Mouse (Mus musculus): Measurements from ENCODE around the gene Rrm1. TPM values are rescaled to one million over a fixed set of nuclear protein-coding genes. Genes with fewer than 3 reads are reported as not detected.

Gene Rrm1
- polyA plus RNA-seq, 2 experiments = 79.7 to 115 TPM

DNA sequence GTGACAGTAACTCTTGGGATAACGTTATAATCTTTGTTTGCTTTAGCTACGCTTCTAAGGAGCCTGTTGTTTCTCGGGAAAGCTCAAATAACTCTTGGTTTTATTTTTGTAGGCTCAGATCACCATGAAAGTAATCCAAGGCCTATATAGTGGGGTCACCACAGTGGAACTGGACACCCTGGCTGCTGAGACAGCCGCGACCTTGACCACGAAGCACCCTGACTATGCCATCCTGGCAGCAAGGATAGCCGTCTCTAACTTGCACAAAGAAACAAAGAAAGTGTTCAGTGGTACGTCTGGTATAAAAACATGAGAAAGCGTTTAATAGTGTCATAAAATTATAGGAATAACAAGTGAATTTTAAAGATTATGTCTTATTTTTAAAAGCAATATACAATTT is 4.9 kb downstream of the Rrm1 start:
- H3K27ac ChIP-seq (replicated peaks; ENCODE audit: low read depth, low read length) = no peak overlapping the region
- no peak overlapping the region for H3K4me3 ChIP-seq (replicated peaks; ENCODE audit: low read length)
- no peaks in the 10 kb centered on the region for H3K9me3 ChIP-seq (ENCODE audit: control insufficient read depth, low read length)
- TF ChIP-seq POLR2A (IDR thresholded peaks at IDR 0.05; ENCODE audit: borderline replicate concordance, extremely low read depth, insufficient read depth, insufficient read length) = no peak
- H3K4me2 ChIP-seq (replicated peaks; ENCODE audit: low read depth, low read length, severe bottlenecking) = no peak overlapping the region
- H3K27me3 ChIP-seq (ENCODE audit: control insufficient read depth, insufficient read depth, low read length) = no peaks in the 10 kb centered on the region
- H3K4me1 ChIP-seq (ENCODE audit: control insufficient read depth, insufficient read depth, low read length) = peaks cover 12% of the 10 kb centered on the region
- H3K9ac ChIP-seq (ENCODE audit: low read depth, low read length, severe bottlenecking) = no peak overlapping the region
- no peak for ATAC-seq (ENCODE audit: low FRiP score, low read depth)
- peaks cover 62% of the 10 kb centered on the region for H3K36me3 ChIP-seq (ENCODE audit: control insufficient read depth, insufficient read depth, low read length)
- DNase-seq (ENCODE audit: low spot score) = no peak
- WGBS = 89% methylated on average over 9 of the region's 9 CpGs

DNA sequence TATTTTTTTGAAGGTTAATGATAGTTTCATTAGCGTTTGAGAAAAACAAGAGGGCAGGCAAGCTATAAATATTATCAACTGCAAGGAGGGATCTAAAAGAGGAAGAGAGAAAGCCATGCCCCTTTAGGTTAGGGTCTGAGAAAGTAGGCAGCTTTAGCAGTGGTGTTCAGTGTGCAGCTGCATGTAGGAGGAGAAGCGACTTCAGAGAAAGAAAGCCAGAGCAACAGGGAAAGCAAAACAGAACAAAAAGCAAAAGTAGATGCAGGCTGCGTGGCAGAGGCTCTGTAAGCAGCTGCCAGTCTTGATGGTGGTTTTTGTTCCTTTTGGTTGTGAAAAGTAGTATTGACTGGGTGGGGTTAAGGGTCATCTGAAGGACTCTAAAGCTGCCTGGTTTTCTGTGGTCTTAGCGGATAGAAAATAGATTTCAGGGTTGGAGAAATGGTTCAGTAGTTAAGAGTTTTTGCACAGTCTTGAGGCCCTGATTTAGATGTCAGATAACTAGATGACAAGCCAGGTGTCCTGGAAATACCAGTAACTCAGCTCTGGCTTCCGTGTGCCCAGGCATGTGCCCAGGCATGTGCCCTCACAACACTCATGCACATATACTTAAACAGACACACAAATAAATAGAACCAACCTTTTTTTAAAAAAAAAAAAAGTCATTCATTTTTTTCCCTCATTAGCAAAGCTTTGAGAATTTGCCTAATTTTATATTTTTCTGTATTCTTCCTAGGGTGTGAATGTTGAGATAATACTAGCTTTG is 17.3 kb downstream of the Rrm1 start:
- Histone ChIP-seq H3K4me2 (replicated peaks; ENCODE audit: low read depth, low read length, severe bottlenecking) (no peak overlapping the region), H3K9ac (ENCODE audit: low read depth, low read length, severe bottlenecking) (no peak overlapping the region), H3K27ac (replicated peaks; ENCODE audit: low read depth, low read length) (no peak overlapping the region), H3K4me1 (ENCODE audit: control insufficient read depth, insufficient read depth, low read length) (no peaks in the 10 kb centered on the region), H3K9me3 (ENCODE audit: control insufficient read depth, low read length) (no peaks in the 10 kb centered on the region), H3K36me3 (ENCODE audit: control insufficient read depth, insufficient read depth, low read length) (peaks cover 85% of the 10 kb centered on the region), H3K4me3 (replicated peaks; ENCODE audit: low read length) (no peak overlapping the region), H3K27me3 (ENCODE audit: control insufficient read depth, insufficient read depth, low read length) (no peaks in the 10 kb centered on the region)
- 84% methylated on average over 5 of the region's 5 CpGs for whole genome bisulfite sequencing
- DNase-seq (ENCODE audit: low spot score) (no peak), ATAC-seq (ENCODE audit: low FRiP score, low read depth) (no peak)
- no peak for TF ChIP-seq POLR2A (IDR thresholded peaks at IDR 0.05; ENCODE audit: borderline replicate concordance, extremely low read depth, insufficient read depth, insufficient read length)

DNA sequence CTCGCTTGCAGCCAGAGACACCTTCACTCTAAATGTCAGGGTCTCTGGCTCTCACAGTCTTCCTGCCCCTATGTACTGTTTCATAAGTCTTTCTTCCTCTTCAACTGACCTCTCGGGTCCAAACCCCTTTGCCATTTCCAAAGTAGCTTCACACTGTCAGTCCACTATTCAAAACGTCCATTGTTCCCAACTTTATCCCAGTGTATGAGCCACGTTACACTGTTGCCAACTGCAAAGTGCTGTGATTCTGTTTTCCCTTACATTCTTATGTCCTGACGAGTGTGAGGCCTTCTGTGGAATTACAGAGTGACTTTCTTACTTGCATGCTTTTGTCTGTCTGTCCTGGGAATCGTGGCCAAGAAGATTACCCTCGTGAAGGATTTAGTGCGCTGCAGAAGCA is 26.1 kb downstream of the Rrm1 start:
- Histone ChIP-seq H3K27ac (replicated peaks; ENCODE audit: low read depth, low read length) (no peak overlapping the region), H3K4me2 (replicated peaks; ENCODE audit: low read depth, low read length, severe bottlenecking) (no peak overlapping the region), H3K36me3 (ENCODE audit: control insufficient read depth, insufficient read depth, low read length) (peaks cover 75% of the 10 kb centered on the region), H3K27me3 (ENCODE audit: control insufficient read depth, insufficient read depth, low read length) (no peaks in the 10 kb centered on the region), H3K9ac (ENCODE audit: low read depth, low read length, severe bottlenecking) (no peak overlapping the region), H3K9me3 (ENCODE audit: control insufficient read depth, low read length) (no peaks in the 10 kb centered on the region), H3K4me1 (ENCODE audit: control insufficient read depth, insufficient read depth, low read length) (no peaks in the 10 kb centered on the region), H3K4me3 (replicated peaks; ENCODE audit: low read length) (no peak overlapping the region)
- ATAC-seq (ENCODE audit: low FRiP score, low read depth) (no peak), DNase-seq (ENCODE audit: low spot score) (no peak)
- no peak for TF ChIP-seq POLR2A (IDR thresholded peaks at IDR 0.05; ENCODE audit: borderline replicate concordance, extremely low read depth, insufficient read depth, insufficient read length)
- WGBS = 89% methylated on average over 8 of the region's 8 CpGs

DNA sequence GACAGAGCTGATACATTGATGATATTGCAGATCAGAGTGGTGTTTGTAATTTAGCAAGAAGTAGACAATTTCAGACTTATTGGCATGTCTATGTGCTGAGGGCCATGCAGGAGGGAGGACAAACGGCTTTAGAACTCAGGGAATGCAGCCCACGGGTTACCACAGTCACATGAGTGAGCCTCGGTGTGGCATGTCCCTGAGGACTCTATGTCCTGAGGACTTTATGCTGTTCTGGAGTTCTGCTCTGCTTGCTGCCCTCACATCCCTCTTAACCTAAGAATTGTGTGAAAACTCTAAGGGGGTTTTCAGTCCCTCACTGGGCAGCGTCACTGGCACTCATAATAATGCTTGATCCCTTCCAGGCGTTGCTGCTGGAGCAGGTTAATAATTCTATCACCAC is 31.2 kb downstream of the Rrm1 start:
- Histone ChIP-seq H3K4me1 (ENCODE audit: control insufficient read depth, insufficient read depth, low read length) (no peaks in the 10 kb centered on the region), H3K4me2 (replicated peaks; ENCODE audit: low read depth, low read length, severe bottlenecking) (no peak overlapping the region), H3K27me3 (ENCODE audit: control insufficient read depth, insufficient read depth, low read length) (no peaks in the 10 kb centered on the region), H3K36me3 (ENCODE audit: control insufficient read depth, insufficient read depth, low read length) (peaks cover 26% of the 10 kb centered on the region), H3K9me3 (ENCODE audit: control insufficient read depth, low read length) (no peaks in the 10 kb centered on the region), H3K27ac (replicated peaks; ENCODE audit: low read depth, low read length) (no peak overlapping the region), H3K9ac (ENCODE audit: low read depth, low read length, severe bottlenecking) (no peak overlapping the region), H3K4me3 (replicated peaks; ENCODE audit: low read length) (no peak overlapping the region)
- 45% methylated on average over 5 of the region's 5 CpGs for WGBS
- ATAC-seq (ENCODE audit: low FRiP score, low read depth) = no peak
- DNase-seq (ENCODE audit: low spot score) = no peak
- TF ChIP-seq POLR2A (IDR thresholded peaks at IDR 0.05; ENCODE audit: borderline replicate concordance, extremely low read depth, insufficient read depth, insufficient read length) = no peak

DNA sequence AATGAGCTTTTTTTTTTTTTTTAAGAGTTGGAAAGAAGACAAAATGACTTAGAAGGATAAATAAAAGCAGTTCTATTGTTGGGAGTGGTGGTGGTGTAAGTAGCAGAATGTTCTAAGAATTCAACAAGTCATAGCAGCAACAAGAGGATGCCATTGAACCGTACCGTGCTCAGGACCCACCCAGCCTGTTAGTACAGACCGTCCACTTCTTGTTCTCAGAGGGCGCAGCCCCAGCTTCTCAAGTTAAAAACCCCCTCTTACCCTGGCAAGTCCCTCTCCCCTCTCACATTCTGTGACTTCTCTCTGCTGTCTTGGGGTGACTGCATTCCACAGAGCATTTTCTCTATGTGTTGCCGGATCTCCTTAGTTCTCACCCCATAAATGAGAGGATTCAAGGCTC is 35.1 kb downstream of the Rrm1 start:
- no peak overlapping the region for H3K9ac ChIP-seq (ENCODE audit: low read depth, low read length, severe bottlenecking)
- 91% methylated on average over 5 of the region's 5 CpGs for WGBS
- H3K9me3 ChIP-seq (ENCODE audit: control insufficient read depth, low read length) = no peaks in the 10 kb centered on the region
- no peaks in the 10 kb centered on the region for H3K4me1 ChIP-seq (ENCODE audit: control insufficient read depth, insufficient read depth, low read length)
- H3K36me3 ChIP-seq (ENCODE audit: control insufficient read depth, insufficient read depth, low read length) = no peaks in the 10 kb centered on the region
- H3K27me3 ChIP-seq (ENCODE audit: control insufficient read depth, insufficient read depth, low read length) = no peaks in the 10 kb centered on the region
- ATAC-seq (ENCODE audit: low FRiP score, low read depth) (no peak), DNase-seq (ENCODE audit: low spot score) (no peak)
- H3K4me3 ChIP-seq (replicated peaks; ENCODE audit: low read length) = no peak overlapping the region
- H3K27ac ChIP-seq (replicated peaks; ENCODE audit: low read depth, low read length) = no peak overlapping the region
- no peak overlapping the region for H3K4me2 ChIP-seq (replicated peaks; ENCODE audit: low read depth, low read length, severe bottlenecking)
- TF ChIP-seq POLR2A (IDR thresholded peaks at IDR 0.05; ENCODE audit: borderline replicate concordance, extremely low read depth, insufficient read depth, insufficient read length) = no peak

Measured in limb, embryonic 14.5 days (tissue).